Mouse (Mus musculus): ENCODE data around the gene Slc6a21. TPM values are rescaled to one million over a fixed set of nuclear protein-coding genes. Genes with fewer than 3 reads are reported as not detected.
A peak's percentile ranks its signal among the peaks of the same experiment; 100 is the strongest.

Gene Slc6a21
- polyA plus RNA-seq, 1 experiment from 2014 or later = not detected

DNA sequence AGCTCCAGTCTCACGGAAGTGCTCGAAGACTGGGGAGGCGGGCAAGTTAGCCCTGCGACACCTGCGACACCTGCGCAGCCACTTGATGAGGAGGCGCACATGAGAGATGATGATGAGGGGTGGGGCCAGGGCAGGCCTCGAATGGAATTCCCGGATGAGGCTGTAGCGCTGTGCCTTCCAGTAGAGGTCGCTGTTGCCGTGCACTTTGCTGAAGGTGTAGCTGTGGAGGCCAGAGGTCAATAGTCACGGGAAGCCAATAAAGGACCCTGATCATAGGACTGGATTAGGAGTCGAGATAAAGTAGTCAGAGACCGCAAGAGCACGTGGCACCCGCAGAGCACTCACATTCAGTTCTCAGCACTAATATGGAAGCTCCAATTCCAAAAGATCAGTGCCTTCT lies 28.0 kb downstream of the Slc6a21 start:
- H3K27ac ChIP-seq (replicated peaks) = no peak overlapping the region
- H3K9me3 ChIP-seq (ENCODE audit: control insufficient read depth, low read length) = no peaks in the 10 kb centered on the region
- H3K4me2 ChIP-seq (replicated peaks; ENCODE audit: low read depth) = peak overlapping the region; percentile 5; the same call in 1 of the 2 replicates
- no peak overlapping the region for H3K4me3 ChIP-seq (ENCODE audit: low read depth, low read length)
- 21% methylated on average over 16 of the region's 17 CpGs for WGBS
- H3K27me3 ChIP-seq (ENCODE audit: control insufficient read depth, insufficient read depth, low read length) = no peaks in the 10 kb centered on the region
- no peaks in the 10 kb centered on the region for H3K4me1 ChIP-seq (replicated peaks; ENCODE audit: control insufficient read depth, insufficient read depth)
- TF ChIP-seq EP300 (optimal IDR thresholded peaks at IDR 0.05) = no peak
- peak; percentile 91 for TF ChIP-seq CTCF (IDR thresholded peaks at IDR 0.05; ENCODE audit: low read depth)
- ATAC-seq (ENCODE audit: low FRiP score, low TSS enrichment) (peak; percentile 68), DNase-seq (ENCODE audit: low spot score) (peak; percentile 85)
- peaks cover 16% of the 10 kb centered on the region for H3K36me3 ChIP-seq (ENCODE audit: control insufficient read depth, insufficient read depth, low read length)
- H3K9ac ChIP-seq (ENCODE audit: low read length) = no peak overlapping the region

GRCm38 (mm10) chr7:45308551-45309240 lies 31.4 kb downstream of the Slc6a21 start:
- H3K36me3 ChIP-seq (ENCODE audit: control insufficient read depth, insufficient read depth, low read length) = peaks cover 14% of the 10 kb centered on the region
- no peak for TF ChIP-seq CTCF (IDR thresholded peaks at IDR 0.05; ENCODE audit: low read depth)
- TF ChIP-seq EP300 (optimal IDR thresholded peaks at IDR 0.05) = no peak
- no peak overlapping the region for H3K27ac ChIP-seq (replicated peaks)
- H3K4me2 ChIP-seq (replicated peaks; ENCODE audit: low read depth) = no peak overlapping the region
- H3K27me3 ChIP-seq (ENCODE audit: control insufficient read depth, insufficient read depth, low read length) = no peaks in the 10 kb centered on the region
- H3K4me1 ChIP-seq (replicated peaks; ENCODE audit: control insufficient read depth, insufficient read depth) = no peaks in the 10 kb centered on the region
- no peak overlapping the region for H3K4me3 ChIP-seq (ENCODE audit: low read depth, low read length)
- H3K9ac ChIP-seq (ENCODE audit: low read length) = no peak overlapping the region
- ATAC-seq (ENCODE audit: low FRiP score, low TSS enrichment) (no peak), DNase-seq (ENCODE audit: low spot score) (no peak)
- WGBS = 68% methylated on average over 14 of the region's 15 CpGs
- no peaks in the 10 kb centered on the region for H3K9me3 ChIP-seq (ENCODE audit: control insufficient read depth, low read length)

- peaks cover 13% of the 10 kb centered on the region for H3K36me3 ChIP-seq (ENCODE audit: control insufficient read depth, insufficient read depth, low read length)
- ATAC-seq (ENCODE audit: low FRiP score, low TSS enrichment) (no peak), DNase-seq (ENCODE audit: low spot score) (peak; percentile 79)
- no peaks in the 10 kb centered on the region for H3K9me3 ChIP-seq (ENCODE audit: control insufficient read depth, low read length)
- no peak overlapping the region for H3K4me3 ChIP-seq (ENCODE audit: low read depth, low read length)
- peak; percentile 81 for TF ChIP-seq CTCF (IDR thresholded peaks at IDR 0.05; ENCODE audit: low read depth)
- TF ChIP-seq EP300 (optimal IDR thresholded peaks at IDR 0.05) = no peak
- 19% methylated on average over 9 of the region's 9 CpGs for WGBS
- H3K4me2 ChIP-seq (replicated peaks; ENCODE audit: low read depth) = no peak overlapping the region
- no peak overlapping the region for H3K9ac ChIP-seq (ENCODE audit: low read length)
- H3K27me3 ChIP-seq (ENCODE audit: control insufficient read depth, insufficient read depth, low read length) = no peaks in the 10 kb centered on the region
- H3K27ac ChIP-seq (replicated peaks) = no peak overlapping the region
- H3K4me1 ChIP-seq (replicated peaks; ENCODE audit: control insufficient read depth, insufficient read depth) = no peaks in the 10 kb centered on the region
Observed at GRCm38 (mm10) chr7:45309455-45309854, 32.1 kb downstream of the Slc6a21 start.

GRCm38 (mm10) chr7:45312023-45312422 lies 34.7 kb downstream of the Slc6a21 start:
- peak; percentile 60 for DNase-seq (ENCODE audit: low spot score)
- ATAC-seq (ENCODE audit: low FRiP score, low TSS enrichment) = no peak
- Histone ChIP-seq H3K9me3 (ENCODE audit: control insufficient read depth, low read length) (no peaks in the 10 kb centered on the region), H3K27ac (replicated peaks) (no peak overlapping the region), H3K27me3 (ENCODE audit: control insufficient read depth, insufficient read depth, low read length) (no peaks in the 10 kb centered on the region), H3K4me2 (replicated peaks; ENCODE audit: low read depth) (no peak overlapping the region), H3K36me3 (ENCODE audit: control insufficient read depth, insufficient read depth, low read length) (peaks cover 14% of the 10 kb centered on the region), H3K4me3 (ENCODE audit: low read depth, low read length) (no peak overlapping the region), H3K4me1 (replicated peaks; ENCODE audit: control insufficient read depth, insufficient read depth) (no peaks in the 10 kb centered on the region), H3K9ac (ENCODE audit: low read length) (no peak overlapping the region)
- 36% methylated on average over 8 of the region's 8 CpGs for WGBS
- TF ChIP-seq EP300 (optimal IDR thresholded peaks at IDR 0.05) = no peak
- no peak for TF ChIP-seq CTCF (IDR thresholded peaks at IDR 0.05; ENCODE audit: low read depth)

- DNase-seq (ENCODE audit: low spot score) (no peak), ATAC-seq (ENCODE audit: low FRiP score, low TSS enrichment) (peak; percentile 54)
- no peak for TF ChIP-seq CTCF (IDR thresholded peaks at IDR 0.05; ENCODE audit: low read depth)
- no peak for TF ChIP-seq EP300 (optimal IDR thresholded peaks at IDR 0.05)
- Histone ChIP-seq H3K9ac (ENCODE audit: low read length) (no peak overlapping the region), H3K4me2 (replicated peaks; ENCODE audit: low read depth) (no peak overlapping the region), H3K4me1 (replicated peaks; ENCODE audit: control insufficient read depth, insufficient read depth) (no peaks in the 10 kb centered on the region), H3K27me3 (ENCODE audit: control insufficient read depth, insufficient read depth, low read length) (no peaks in the 10 kb centered on the region), H3K27ac (replicated peaks) (peak overlapping the region; percentile 75; the same call in 1 of the 2 replicates), H3K36me3 (ENCODE audit: control insufficient read depth, insufficient read depth, low read length) (peaks cover 14% of the 10 kb centered on the region), H3K4me3 (ENCODE audit: low read depth, low read length) (no peak overlapping the region), H3K9me3 (ENCODE audit: control insufficient read depth, low read length) (no peaks in the 10 kb centered on the region)
- WGBS = 14% methylated on average over 10 of the region's 10 CpGs
Observed at GRCm38 (mm10) chr7:45312686-45313453, 35.6 kb downstream of the Slc6a21 start.

DNA sequence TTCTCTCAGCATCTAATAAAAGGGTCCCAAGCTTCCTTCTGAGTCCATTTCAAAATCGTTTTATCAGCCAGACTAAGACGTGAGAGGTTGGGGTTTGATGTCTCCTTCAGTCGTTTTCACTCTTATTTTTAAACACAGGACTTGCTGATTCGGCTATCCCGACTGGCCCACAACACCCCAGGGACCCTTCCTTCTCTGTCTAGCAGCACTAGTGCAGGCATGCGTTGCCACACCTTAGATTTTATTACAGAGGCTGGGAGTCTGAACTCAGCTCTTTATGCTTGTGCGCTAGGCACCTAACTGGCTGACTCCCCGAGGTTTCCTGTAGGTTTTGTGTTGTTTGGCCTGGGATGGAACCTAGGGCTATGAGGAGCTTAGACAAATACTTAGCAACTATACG lies 36.2 kb downstream of the Slc6a21 start:
- 25% methylated on average over 9 of the region's 9 CpGs for WGBS
- Histone ChIP-seq H3K4me2 (replicated peaks; ENCODE audit: low read depth) (no peak overlapping the region), H3K4me3 (ENCODE audit: low read depth, low read length) (no peak overlapping the region), H3K4me1 (replicated peaks; ENCODE audit: control insufficient read depth, insufficient read depth) (no peaks in the 10 kb centered on the region), H3K9me3 (ENCODE audit: control insufficient read depth, low read length) (no peaks in the 10 kb centered on the region), H3K27me3 (ENCODE audit: control insufficient read depth, insufficient read depth, low read length) (no peaks in the 10 kb centered on the region), H3K9ac (ENCODE audit: low read length) (0 out of 2 replicates have a peak overlapping the region, but pooled peaks have one; percentile 9), H3K36me3 (ENCODE audit: control insufficient read depth, insufficient read depth, low read length) (peaks cover 9% of the 10 kb centered on the region), H3K27ac (replicated peaks) (peak overlapping the region; percentile 75; the same call in 1 of the 2 replicates)
- no peak for TF ChIP-seq EP300 (optimal IDR thresholded peaks at IDR 0.05)
- DNase-seq (ENCODE audit: low spot score) = no peak
- ATAC-seq (ENCODE audit: low FRiP score, low TSS enrichment) = 0 out of 2 replicates have a peak, but pooled peaks have one; percentile 8

All from stomach, postnatal 0 days (tissue).